Mouse (Mus musculus) midbrain, embryonic 11.5 days (tissue): ENCODE data around the gene Dek. TPM values are rescaled to one million over a fixed set of nuclear protein-coding genes. Genes with fewer than 3 reads are reported as not detected.

Experiments
- ATAC-seq: fragments of 200-750 bp; cut with Nextera tagmentation; 2 replicates; pipeline ENCODE4 v1.8.0; 2017; ENCODE audit warnings: moderate TSS enrichment, moderate library complexity; ENCODE audit not compliant: low FRiP score
- DNase-seq: peaks from one replicate; pipeline ENCODE4 v3.0.0; 2015; ENCODE audit warnings: low spot score; ENCODE audit errors: missing footprints
- H3K27ac ChIP-seq: fragments of 300-500 bp; sonication (generic); 2 replicates; pipeline ENCODE4 v1.5.1; 2014; ENCODE audit warnings: low read depth, low read length
- H3K27me3 ChIP-seq: fragments of 300-500 bp; sonication (generic); 2 replicates; pipeline ENCODE4 v1.6.1; 2014; ENCODE audit warnings: mild to moderate bottlenecking, low read length, moderate library complexity, mixed read lengths; ENCODE audit not compliant: control insufficient read depth, insufficient read depth
- H3K36me3 ChIP-seq: fragments of 300-500 bp; sonication (generic); 2 replicates; pipeline ENCODE4 v1.6.1; 2014; ENCODE audit warnings: mild to moderate bottlenecking, low read length, moderate library complexity, mixed read lengths; ENCODE audit not compliant: control insufficient read depth, insufficient read depth
- H3K4me1 ChIP-seq: fragments of 300-500 bp; sonication (generic); 2 replicates; pipeline ENCODE4 v1.6.1; 2014; ENCODE audit warnings: low read length; ENCODE audit not compliant: control insufficient read depth, insufficient read depth
- H3K4me2 ChIP-seq: fragments of 300-500 bp; sonication (generic); 2 replicates; pipeline ENCODE4 v1.6.1; 2014; ENCODE audit warnings: mild to moderate bottlenecking, moderate library complexity
- H3K4me3 ChIP-seq: fragments of 300-500 bp; sonication (generic); 2 replicates; pipeline ENCODE4 v1.5.1; 2014; ENCODE audit warnings: low read depth, low read length
- H3K9ac ChIP-seq: fragments of 300-500 bp; sonication (generic); 2 replicates; pipeline ENCODE4 v1.6.1; 2014; ENCODE audit warnings: low read length
- H3K9me3 ChIP-seq: fragments of 300-500 bp; sonication (generic); 2 replicates; pipeline ENCODE4 v1.6.1; 2016; ENCODE audit warnings: low read length; ENCODE audit not compliant: control insufficient read depth
- WGBS: fragments of 180-500 bp; shearing (Covaris S2); extraction: QIAGEN DNeasy Blood & Tissue Kit; methylation state at CpG from one replicate; pipeline ENCODE4 v1.1.7; 2014; 5-methylcytosine and 5-hydroxymethylcytosine counted together
- polyA plus RNA-seq: library from polyadenylated mRNA; unstranded; fragments of >200 nt; fragmentation: Nextera tagmentation; extraction: Ambion mirVana; gene quantifications from 2 replicates; pipeline ENCODE4 v1.2.1, GENCODE M21; 2014

The Dek gene
- polyA plus RNA-seq, 1 experiment from 2014 or later, result 409 TPM

GRCm38 (mm10) chr13:47040061-47040460 lies 65.9 kb downstream of the Dek start:
- no peak overlapping the region for H3K9ac ChIP-seq
- no peaks in the 10 kb centered on the region for H3K27me3 ChIP-seq
- 96% methylated on average over 5 of the region's 5 CpGs for WGBS
- H3K9me3 ChIP-seq, result no peaks in the 10 kb centered on the region
- H3K36me3 ChIP-seq, result no peaks in the 10 kb centered on the region
- H3K27ac ChIP-seq, result no peak overlapping the region
- peaks cover 9% of the 10 kb centered on the region for H3K4me1 ChIP-seq
- DNase-seq, result no peak
- no peak for ATAC-seq
- H3K4me3 ChIP-seq, result no peak overlapping the region
- H3K4me2 ChIP-seq, result no peak overlapping the region

DNA sequence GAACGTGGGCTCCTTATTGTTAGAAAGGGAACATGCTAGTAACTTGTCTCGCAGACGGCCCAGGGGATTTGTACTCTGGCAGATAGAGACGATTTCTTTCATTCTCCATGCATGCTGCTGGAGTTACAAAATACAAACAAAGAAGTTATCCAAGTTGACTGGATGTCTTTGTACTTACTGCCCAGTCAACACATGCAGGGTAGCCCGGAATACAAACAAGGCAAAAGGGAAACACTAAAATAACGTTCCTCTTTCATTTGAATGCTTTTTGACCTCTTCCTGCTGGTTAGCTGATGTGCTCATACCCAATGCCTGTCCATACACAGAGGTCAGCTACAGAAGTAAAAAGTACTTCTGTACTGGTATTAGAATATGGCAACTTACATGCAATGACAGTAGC lies 68.1 kb downstream of the Dek start:
- Histone ChIP-seq H3K9me3 (no peaks in the 10 kb centered on the region), H3K27ac (no peak overlapping the region), H3K4me3 (no peak overlapping the region), H3K36me3 (no peaks in the 10 kb centered on the region), H3K4me2 (no peak overlapping the region), H3K9ac (no peak overlapping the region), H3K4me1 (peaks cover 2% of the 10 kb centered on the region; the same call in 1 of the 2 replicates), H3K27me3 (no peaks in the 10 kb centered on the region)
- WGBS, result 82% methylated on average over 6 of the region's 6 CpGs
- no peak for DNase-seq
- no peak for ATAC-seq

Other genes with a start within 250 kb of the Dek start
- 15.5 and 16.1 TPM in 2 replicates for gene Kif13a, start 176.3 kb downstream of the Dek start, polyA plus RNA-seq
- gene Nhlrc1, start 91.4 kb downstream of the Dek start, polyA plus RNA-seq, result 6.3 and 7.3 TPM in 2 replicates
- gene Kdm1b, start 62.7 kb downstream of the Dek start, polyA plus RNA-seq, result 20.2 and 20.5 TPM in 2 replicates
- gene Tpmt, start 61.5 kb downstream of the Dek start, polyA plus RNA-seq, result 39.3 and 42.2 TPM in 2 replicates
- gene Rnf144b, start 16.5 kb upstream of the Dek start, polyA plus RNA-seq, result 0.92 and 1.1 TPM in 2 replicates